Mouse (Mus musculus): ENCODE measurements around the gene Fv1.

GRCm38 (mm10) chr4:147905090-147905659, 36.4 kb downstream of the Fv1 start:
- no peak for TF ChIP-seq CTCF (IDR thresholded peaks at IDR 0.05; ENCODE audit: low read depth)
- TF ChIP-seq EP300 (IDR thresholded peaks at IDR 0.05; ENCODE audit: low read depth): no peak

Data from liver, embryonic 14.5 days (tissue).